Mouse (Mus musculus) neural tube, embryonic 11.5 days (tissue): ENCODE results near the gene Lrp2bp. TPM values are rescaled to one million over a fixed set of nuclear protein-coding genes. Genes with fewer than 3 reads are reported as not detected.

ENCODE experiments used
- ATAC-seq: fragments of 200-750 bp; cut with Nextera tagmentation; 2 replicates; pipeline ENCODE4 v1.8.0; 2017; ENCODE audit warnings: moderate number of reproducible peaks, mild to moderate bottlenecking, moderate TSS enrichment, moderate library complexity; ENCODE audit not compliant: insufficient read depth, low FRiP score, low TSS enrichment
- DNase-seq: peaks from one replicate; pipeline ENCODE4 v3.0.0-alpha.2; 2015; ENCODE audit warnings: low spot score
- H3K27ac ChIP-seq: fragments of 300-500 bp; sonication (generic); 2 replicates; pipeline ENCODE4 v1.5.1; 2014; ENCODE audit warnings: low read depth, mild to moderate bottlenecking, low read length
- H3K27me3 ChIP-seq: fragments of 300-500 bp; sonication (generic); 2 replicates; pipeline ENCODE4 v1.6.1; 2014; ENCODE audit warnings: mild to moderate bottlenecking, low read length, mixed read lengths; ENCODE audit not compliant: control insufficient read depth, insufficient read depth
- H3K36me3 ChIP-seq: fragments of 300-500 bp; sonication (generic); 2 replicates; pipeline ENCODE4 v1.6.1; 2014; ENCODE audit warnings: mild to moderate bottlenecking, low read length, moderate library complexity, mixed read lengths; ENCODE audit not compliant: control insufficient read depth, insufficient read depth
- H3K4me1 ChIP-seq: fragments of 300-500 bp; sonication (generic); 2 replicates; pipeline ENCODE4 v1.6.1; 2014; ENCODE audit warnings: low read length, mixed read lengths; ENCODE audit not compliant: control insufficient read depth, insufficient read depth
- H3K4me2 ChIP-seq: fragments of 300-500 bp; sonication (generic); 2 replicates; pipeline ENCODE4 v1.6.1; 2014; ENCODE audit warnings: low read depth, mild to moderate bottlenecking, moderate library complexity
- H3K4me3 ChIP-seq: fragments of 300-500 bp; sonication (generic); 2 replicates; pipeline ENCODE4 v1.5.1; 2014; ENCODE audit warnings: low read depth, low read length
- H3K9ac ChIP-seq: fragments of 300-500 bp; sonication (generic); 2 replicates; pipeline ENCODE4 v1.6.1; 2014; ENCODE audit warnings: mild to moderate bottlenecking, low read length
- H3K9me3 ChIP-seq: fragments of 300-500 bp; sonication (generic); 2 replicates; pipeline ENCODE4 v1.6.1; 2016; ENCODE audit warnings: low read length; ENCODE audit not compliant: control insufficient read depth
- WGBS: fragments of 180-500 bp; shearing (Covaris S2); extraction: QIAGEN DNeasy Blood & Tissue Kit; methylation state at CpG from one replicate; pipeline ENCODE4 v1.1.7; 2014; 5-methylcytosine and 5-hydroxymethylcytosine counted together
- polyA plus RNA-seq: library from polyadenylated mRNA; unstranded; fragments of >200 nt; fragmentation: Nextera tagmentation; extraction: Ambion mirVana; gene quantifications from 2 replicates; pipeline ENCODE4 v1.2.1, GENCODE M21; 2014

Gene Lrp2bp
- polyA plus RNA-seq, 1 experiment from 2014 or later = 0.21 TPM

DNA sequence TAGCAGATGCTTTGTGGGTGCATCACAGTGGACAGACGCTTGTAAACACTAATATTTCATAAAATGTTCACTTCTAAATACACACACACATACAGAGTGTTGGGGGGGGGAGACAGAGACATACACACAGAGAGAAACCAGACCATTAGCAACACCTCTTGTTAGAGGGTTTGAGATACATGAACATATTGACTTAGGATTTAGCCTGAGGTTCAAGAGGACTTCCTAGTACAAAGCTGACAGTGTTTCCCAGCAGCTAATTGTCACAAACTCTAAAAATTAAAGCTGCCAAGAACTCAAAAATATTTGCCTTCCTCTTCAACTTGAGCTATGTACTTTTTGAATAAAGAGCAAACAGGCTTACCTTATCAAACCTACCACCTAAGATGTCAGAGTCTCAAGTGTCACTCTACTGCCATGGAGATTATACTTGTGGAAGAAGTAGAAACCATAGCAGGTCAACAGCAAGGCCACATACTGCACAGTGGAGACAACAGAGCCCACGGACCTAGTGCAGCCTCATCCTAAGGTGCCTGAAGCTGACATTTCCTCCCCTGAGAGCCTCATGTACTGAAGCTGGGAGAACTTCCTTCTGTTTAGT is 74.5 kb downstream of the Lrp2bp start:
- no peaks in the 10 kb centered on the region for H3K27me3 ChIP-seq
- 84% methylated on average over 2 of the region's 2 CpGs for WGBS
- no peaks in the 10 kb centered on the region for H3K36me3 ChIP-seq

DNA sequence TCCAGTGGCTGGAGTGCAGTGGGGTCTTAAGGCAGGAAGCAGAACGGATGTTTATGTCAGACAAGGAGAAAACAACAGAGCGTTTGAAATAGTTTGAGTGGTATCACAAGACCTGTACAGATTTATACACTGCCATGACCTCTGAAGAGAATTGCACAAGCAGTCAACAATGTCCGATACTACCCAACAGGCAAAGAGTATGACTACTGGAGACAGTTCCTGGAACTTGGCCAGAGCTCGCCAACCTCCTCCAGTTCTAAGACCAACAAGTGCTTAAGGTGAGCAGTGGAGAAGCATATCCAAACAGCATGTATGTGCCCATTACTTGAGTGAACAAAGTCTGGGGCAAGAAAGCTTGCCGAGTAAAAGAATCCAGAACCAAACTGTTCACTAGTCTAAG is 76.1 kb downstream of the Lrp2bp start:
- H3K27me3 ChIP-seq = no peaks in the 10 kb centered on the region
- DNase-seq (no peak), ATAC-seq (no peak)
- no peak overlapping the region for H3K4me3 ChIP-seq
- 93% methylated on average over 5 of the region's 5 CpGs for WGBS
- no peak overlapping the region for H3K9ac ChIP-seq
- H3K4me2 ChIP-seq = no peak overlapping the region
- H3K4me1 ChIP-seq = no peaks in the 10 kb centered on the region
- H3K9me3 ChIP-seq = no peaks in the 10 kb centered on the region
- H3K36me3 ChIP-seq = no peaks in the 10 kb centered on the region
- H3K27ac ChIP-seq = no peak overlapping the region

More for the DNA sequence above, 74.5 kb downstream of the Lrp2bp start:
- Histone ChIP-seq H3K27ac (no peak overlapping the region), H3K4me3 (no peak overlapping the region), H3K9ac (no peak overlapping the region), H3K9me3 (no peaks in the 10 kb centered on the region), H3K4me2 (no peak overlapping the region), H3K4me1 (no peaks in the 10 kb centered on the region)
- no peak for DNase-seq
- ATAC-seq = no peak

- 90% methylated on average over 6 of the region's 6 CpGs for WGBS
- Histone ChIP-seq H3K9me3 (no peaks in the 10 kb centered on the region), H3K4me3 (no peak overlapping the region), H3K36me3 (no peaks in the 10 kb centered on the region), H3K4me1 (no peaks in the 10 kb centered on the region), H3K27me3 (no peaks in the 10 kb centered on the region), H3K9ac (no peak overlapping the region), H3K27ac (no peak overlapping the region), H3K4me2 (no peak overlapping the region)
- DNase-seq = no peak
- ATAC-seq = no peak
These were observed 79.8 kb downstream of the Lrp2bp start for GRCm38 (mm10) chr8:46078866-46079265.

Other genes starting within 250 kb of the Lrp2bp start
- 11.3 and 13.1 TPM in 2 replicates for gene Pdlim3, start 113.8 kb upstream of the Lrp2bp start, polyA plus RNA-seq
- gene Ccdc110, start 64.7 kb upstream of the Lrp2bp start, polyA plus RNA-seq = not detected in 2 replicates
- 2.3 and 2.9 TPM in 2 replicates for gene 1700029J07Rik, start 24.1 kb upstream of the Lrp2bp start, polyA plus RNA-seq
- gene Ufsp2, start 23.8 kb upstream of the Lrp2bp start, polyA plus RNA-seq = 55.7 and 56.7 TPM in 2 replicates
- 13.4 and 15.6 TPM in 2 replicates for gene Ankrd37, start 6.4 kb downstream of the Lrp2bp start, polyA plus RNA-seq
- gene Cfap97, start 152.5 kb downstream of the Lrp2bp start, polyA plus RNA-seq = 20.1 and 22.1 TPM in 2 replicates
- gene Snx25, start 152.9 kb downstream of the Lrp2bp start, polyA plus RNA-seq = 6.5 and 8.5 TPM in 2 replicates
- 539 and 548 TPM in 2 replicates for gene Slc25a4, start 212.0 kb downstream of the Lrp2bp start, polyA plus RNA-seq